Mouse (Mus musculus) myocyte (in vitro differentiated cells): ENCODE results near the gene Apex1.

Source experiments
- CEBPB ChIP-seq: IDR thresholded peaks from 2 replicates; pipeline ENCODE4 v1.6.1; 2011; ENCODE audit warnings: mild to moderate bottlenecking, moderate library complexity; ENCODE audit not compliant: poor library complexity, insufficient read depth, severe bottlenecking
- E2F4 ChIP-seq: IDR thresholded peaks from one replicate; pipeline ENCODE4 v1.6.1; 2011; ENCODE audit warnings: mild to moderate bottlenecking, control low read depth, moderate library complexity; ENCODE audit not compliant: insufficient read depth
- MAX ChIP-seq: IDR thresholded peaks from one replicate; pipeline ENCODE4 v1.6.1; 2011; ENCODE audit warnings: low read depth, mild to moderate bottlenecking, control low read depth
- MYOD1 ChIP-seq, 3 experiments: IDR thresholded peaks; one replicate each; pipeline ENCODE4 v1.6.1; 2011; ENCODE audit warnings: control low read depth in 2 of 3, low read depth in 2 of 3, mild to moderate bottlenecking in 2 of 3, moderate library complexity in 1 of 3; ENCODE audit not compliant: insufficient read length in 2 of 3, control insufficient read depth in 1 of 3
- MYOG ChIP-seq, 3 experiments: IDR thresholded peaks; one replicate each; pipeline ENCODE4 v1.6.1; 2011; ENCODE audit warnings: control low read depth in 2 of 3, low read depth in 2 of 3, mild to moderate bottlenecking in 2 of 3; ENCODE audit not compliant: insufficient read length in 2 of 3, control insufficient read depth in 1 of 3, insufficient read depth in 1 of 3
- POLR2A ChIP-seq: IDR thresholded peaks from one replicate; pipeline ENCODE4 v1.6.1; 2011; ENCODE audit warnings: low read depth, mild to moderate bottlenecking, control low read depth, moderate library complexity; ENCODE audit not compliant: insufficient read length
- POLR2AphosphoS2 ChIP-seq: IDR thresholded peaks from one replicate; pipeline ENCODE4 v1.6.1; 2011; ENCODE audit warnings: low read depth, control low read depth; ENCODE audit not compliant: insufficient read length
- REST ChIP-seq: IDR thresholded peaks from one replicate; pipeline ENCODE4 v1.6.1; 2011; ENCODE audit warnings: mild to moderate bottlenecking, control low read depth, moderate library complexity; ENCODE audit not compliant: insufficient read depth, insufficient read length
- SRF ChIP-seq: IDR thresholded peaks from one replicate; pipeline ENCODE4 v1.6.1; 2011; ENCODE audit warnings: low read depth; ENCODE audit not compliant: control insufficient read depth, insufficient read length
- TCF12 ChIP-seq: IDR thresholded peaks from one replicate; pipeline ENCODE4 v1.6.1; 2011; ENCODE audit warnings: mild to moderate bottlenecking, control low read depth; ENCODE audit not compliant: poor library complexity, insufficient read depth, severe bottlenecking
- TCF3 ChIP-seq: IDR thresholded peaks from one replicate; pipeline ENCODE4 v1.6.1; 2011; ENCODE audit warnings: low read depth, control low read depth; ENCODE audit not compliant: insufficient read length
- USF1 ChIP-seq: IDR thresholded peaks from one replicate; pipeline ENCODE4 v1.6.1; 2011; ENCODE audit warnings: low read depth, mild to moderate bottlenecking, control low read depth, moderate library complexity

GRCm38 (mm10) chr14:50936649-50937048 lies 11.9 kb downstream of the Apex1 start:
- TF ChIP-seq POLR2A (no peak), E2F4 (no peak), TCF3 (no peak), CEBPB (no peak), MAX (no peak), POLR2AphosphoS2 (no peak), MYOD1 (IDR thresholded peaks at IDR 0.05; ENCODE audit: control insufficient read depth in 1 of 3, insufficient read length in 2 of 3, low read depth in 2 of 3) (no peak), MYOG (IDR thresholded peaks at IDR 0.05; ENCODE audit: control insufficient read depth in 1 of 3, insufficient read depth in 1 of 3, insufficient read length in 2 of 3, low read depth in 2 of 3) (no peak), USF1 (no peak), TCF12 (no peak), SRF (no peak), REST (no peak)
